Mouse (Mus musculus): Measurements from ENCODE around the gene Fto. TPM values are rescaled to one million over a fixed set of nuclear protein-coding genes. Genes with fewer than 3 reads are reported as not detected.

Gene Fto
- total and polyA plus RNA-seq, 3 experiments = 8.4 to 43.2 (median 15.7) TPM

- H3K4me1 ChIP-seq (ENCODE audit: control insufficient read depth in 1 of 2, insufficient read depth in 2 of 2) = no peaks in the 10 kb centered on the region
- no peak overlapping the region for H3K4me3 ChIP-seq (replicated peaks in 1 of 3; ENCODE audit: low read depth in 2 of 3, low read length in 2 of 3, poor library complexity in 1 of 3)
- no peak for DNase-seq (ENCODE audit: extremely low read depth)
- H3K9me3 ChIP-seq (replicated peaks; ENCODE audit: low read length) = peaks cover 3% of the 10 kb centered on the region
- no peaks in the 10 kb centered on the region for H3K27me3 ChIP-seq (replicated peaks)
- H3K27ac ChIP-seq (ENCODE audit: insufficient read depth, low read depth) = no peak overlapping the region
- H3K4me2 ChIP-seq (ENCODE audit: insufficient read depth, low read depth, poor library complexity, severe bottlenecking) = no peak overlapping the region
- peaks cover 5 to 9% of the 10 kb centered on the region in 2 experiments for H3K36me3 ChIP-seq (replicated peaks in 1 of 2; ENCODE audit: control insufficient read depth in 1 of 2, insufficient read depth in 1 of 2, low read length in 1 of 2)
- TF ChIP-seq IRF4 (IDR thresholded peaks at IDR 0.05; ENCODE audit: low read depth, low read length) (no peak), USF2 (conservative IDR thresholded peaks at IDR 0.05; ENCODE audit: low read depth, low read length) (no peak), EP300 (IDR thresholded peaks at IDR 0.05; ENCODE audit: low read length) (no peak), SIN3A (IDR thresholded peaks at IDR 0.05; ENCODE audit: low read length) (no peak), CTCF (conservative IDR thresholded peaks at IDR 0.05 in 1 of 2, IDR thresholded peaks at IDR 0.05 in 1 of 2; ENCODE audit: low read depth in 2 of 2, low read length in 2 of 2) (no peak)
- in situ Hi-C loops (cut with MboI; ENCODE audit: low pct_ligation_motif_present, low pct_unique_long_range_greater_than_20kb, low sequenced_read_pairs) (no loop called here), dilution Hi-C loops (cut with MboI; ENCODE audit: extremely low pct_ligation_motif_present, extremely low pct_unique_long_range_greater_than_20kb, low sequenced_read_pairs) (no loop called here)
- H3K9ac ChIP-seq (ENCODE audit: insufficient read depth, low read depth) = no peak overlapping the region
- H3K79me2 ChIP-seq (replicated peaks; ENCODE audit: control insufficient read depth, extremely low read depth, insufficient read depth, poor library complexity, severe bottlenecking) = no peaks in the 10 kb centered on the region
Observed at GRCm38 (mm10) chr8:91278060-91278459, 35.3 kb upstream of the Fto start.

GRCm38 (mm10) chr8:91280467-91281212 is 32.7 kb upstream of the Fto start:
- peaks cover 0 to 5% of the 10 kb centered on the region in 2 experiments for H3K36me3 ChIP-seq (replicated peaks in 1 of 2; ENCODE audit: control insufficient read depth in 1 of 2, insufficient read depth in 1 of 2, low read length in 1 of 2)
- no peak overlapping the region for H3K4me2 ChIP-seq (ENCODE audit: insufficient read depth, low read depth, poor library complexity, severe bottlenecking)
- H3K9me3 ChIP-seq (replicated peaks; ENCODE audit: low read length) = peaks cover 3% of the 10 kb centered on the region
- no peak overlapping the region for H3K4me3 ChIP-seq (replicated peaks in 1 of 3; ENCODE audit: low read depth in 2 of 3, low read length in 2 of 3, poor library complexity in 1 of 3)
- DNase-seq (ENCODE audit: extremely low read depth) = no peak
- H3K79me2 ChIP-seq (replicated peaks; ENCODE audit: control insufficient read depth, extremely low read depth, insufficient read depth, poor library complexity, severe bottlenecking) = no peaks in the 10 kb centered on the region
- no peaks in the 10 kb centered on the region for H3K27me3 ChIP-seq (replicated peaks)
- dilution Hi-C loops (cut with MboI; ENCODE audit: extremely low pct_ligation_motif_present, extremely low pct_unique_long_range_greater_than_20kb, low sequenced_read_pairs) (no loop called here), in situ Hi-C loops (cut with MboI; ENCODE audit: low pct_ligation_motif_present, low pct_unique_long_range_greater_than_20kb, low sequenced_read_pairs) (no loop called here)
- H3K9ac ChIP-seq (ENCODE audit: insufficient read depth, low read depth) = no peak overlapping the region
- TF ChIP-seq MAFK (IDR thresholded peaks at IDR 0.05; ENCODE audit: insufficient replicate concordance, low read length) (peak; percentile 81), MAZ (IDR thresholded peaks at IDR 0.05; ENCODE audit: low read depth, low read length) (no peak), POLR2AphosphoS2 (IDR thresholded peaks at IDR 0.05; ENCODE audit: low read depth, low read length) (no peak)
- no peaks in the 10 kb centered on the region for H3K4me1 ChIP-seq (ENCODE audit: control insufficient read depth in 1 of 2, insufficient read depth in 2 of 2)
- H3K27ac ChIP-seq (ENCODE audit: insufficient read depth, low read depth) = no peak overlapping the region

- no peak overlapping the region for H3K9ac ChIP-seq (ENCODE audit: insufficient read depth, low read depth)
- dilution Hi-C loops (cut with MboI; ENCODE audit: extremely low pct_ligation_motif_present, extremely low pct_unique_long_range_greater_than_20kb, low sequenced_read_pairs) (no loop called here), in situ Hi-C loops (cut with MboI; ENCODE audit: low pct_ligation_motif_present, low pct_unique_long_range_greater_than_20kb, low sequenced_read_pairs) (no loop called here)
- TF ChIP-seq TCF12 (IDR thresholded peaks at IDR 0.05; ENCODE audit: low read depth, low read length) (no peak), SIN3A (IDR thresholded peaks at IDR 0.05; ENCODE audit: low read length) (no peak), ZMIZ1 (IDR thresholded peaks at IDR 0.05; ENCODE audit: low read depth, low read length) (no peak), CTCF (conservative IDR thresholded peaks at IDR 0.05 in 1 of 2, IDR thresholded peaks at IDR 0.05 in 1 of 2; ENCODE audit: low read depth in 2 of 2, low read length in 2 of 2) (no peak), HCFC1 (IDR thresholded peaks at IDR 0.05; ENCODE audit: low read depth, low read length) (no peak), RAD21 (IDR thresholded peaks at IDR 0.05; ENCODE audit: low read depth, low read length) (no peak), JUND (conservative IDR thresholded peaks at IDR 0.05; ENCODE audit: low read depth, low read length) (no peak), MEF2A (IDR thresholded peaks at IDR 0.05; ENCODE audit: borderline replicate concordance, low read depth, low read length) (no peak), PAX5 (IDR thresholded peaks at IDR 0.05; ENCODE audit: low read length) (no peak), MAZ (IDR thresholded peaks at IDR 0.05; ENCODE audit: low read depth, low read length) (no peak), MAX (IDR thresholded peaks at IDR 0.05; ENCODE audit: low read length) (no peak)
- H3K4me2 ChIP-seq (ENCODE audit: insufficient read depth, low read depth, poor library complexity, severe bottlenecking) = no peak overlapping the region
- no peak overlapping the region for H3K27ac ChIP-seq (ENCODE audit: insufficient read depth, low read depth)
- peaks cover 0 to 2% of the 10 kb centered on the region in 2 experiments for H3K36me3 ChIP-seq (replicated peaks in 1 of 2; ENCODE audit: control insufficient read depth in 1 of 2, insufficient read depth in 1 of 2, low read length in 1 of 2)
- no peaks in the 10 kb centered on the region for H3K9me3 ChIP-seq (replicated peaks; ENCODE audit: low read length)
- no peaks in the 10 kb centered on the region for H3K27me3 ChIP-seq (replicated peaks)
- H3K4me1 ChIP-seq (ENCODE audit: control insufficient read depth in 1 of 2, insufficient read depth in 2 of 2) = no peaks in the 10 kb centered on the region
- no peak overlapping the region for H3K4me3 ChIP-seq (replicated peaks in 1 of 3; ENCODE audit: low read depth in 2 of 3, low read length in 2 of 3, poor library complexity in 1 of 3)
- H3K79me2 ChIP-seq (replicated peaks; ENCODE audit: control insufficient read depth, extremely low read depth, insufficient read depth, poor library complexity, severe bottlenecking) = no peaks in the 10 kb centered on the region
- no peak for DNase-seq (ENCODE audit: extremely low read depth)
Observed at GRCm38 (mm10) chr8:91281545-91281944, 31.8 kb upstream of the Fto start.

Data from CH12.LX (cell line).